Mouse (Mus musculus) liver, postnatal 0 days (tissue): ENCODE measurements around the gene Evpl.

Experiments
- CTCF ChIP-seq: sonication (generic); IDR thresholded peaks from 2 replicates; pipeline ENCODE4 v1.5.1; 2016; ENCODE audit warnings: antibody characterized with exemption, low read depth
- EP300 ChIP-seq: IDR thresholded peaks from 2 replicates; pipeline ENCODE4 v1.6.1; 2016; ENCODE audit warnings: antibody characterized with exemption, low read depth, mild to moderate bottlenecking

- TF ChIP-seq EP300 (no peak), CTCF (no peak)
Observed at GRCm38 (mm10) chr11:116221931-116222739, 15.7 kb downstream of the Evpl start.
